Mouse (Mus musculus) cerebellum, adult 2 months (tissue): ENCODE results near the gene Rtp2.

Experiments
- CTCF ChIP-seq: fragments of 200-500 bp; IDR thresholded peaks from 2 replicates; pipeline ENCODE4 v1.5.1; 2011; ENCODE audit warnings: low read depth, mild to moderate bottlenecking, control low read depth, low read length, moderate library complexity, borderline replicate concordance; ENCODE audit not compliant: insufficient read depth
- POLR2A ChIP-seq: fragments of 200-500 bp; IDR thresholded peaks from 2 replicates; pipeline ENCODE4 v1.6.1; 2011; ENCODE audit warnings: low read length, control low read depth, borderline replicate concordance; ENCODE audit not compliant: insufficient read depth

DNA sequence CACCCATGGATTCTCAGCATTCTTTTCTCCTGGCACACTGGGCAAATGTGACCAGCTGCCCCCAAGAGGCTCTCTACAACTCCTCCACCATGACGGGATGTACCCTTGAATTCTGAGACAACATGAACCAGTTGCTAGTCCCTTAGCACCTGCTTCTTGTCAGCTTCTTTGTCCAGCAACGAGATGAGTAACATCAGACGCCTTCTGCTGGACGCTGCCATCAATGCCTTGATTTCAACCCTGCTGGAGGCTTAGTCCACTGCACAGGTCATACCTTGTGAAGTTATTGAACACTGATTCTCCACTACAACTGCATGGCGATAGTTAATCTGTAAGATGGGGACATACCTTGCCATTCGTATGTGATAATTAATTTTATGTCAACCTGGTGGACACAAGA, 15.5 kb upstream of the Rtp2 start:
- no peak for TF ChIP-seq CTCF
- TF ChIP-seq POLR2A: no peak
